Mouse (Mus musculus): ENCODE measurements around the gene Rcan2. TPM values are rescaled to one million over a fixed set of nuclear protein-coding genes. Genes with fewer than 3 reads are reported as not detected.
A peak's percentile ranks its signal among the peaks of the same experiment; 100 is the strongest.

Gene Rcan2
- polyA plus RNA-seq, 1 experiment from 2014 or later, result 24.5 TPM

- peaks cover 26% of the 10 kb centered on the region for H3K4me1 ChIP-seq
- WGBS, result 83% methylated on average over 5 of the region's 5 CpGs
- H3K9me3 ChIP-seq (replicated peaks), result no peaks in the 10 kb centered on the region
- H3K27me3 ChIP-seq, result no peaks in the 10 kb centered on the region
- no peak overlapping the region for H3K4me2 ChIP-seq
- no peak overlapping the region for H3K9ac ChIP-seq
- no peak overlapping the region for H3K27ac ChIP-seq
- no peaks in the 10 kb centered on the region for H3K36me3 ChIP-seq (ENCODE audit: poor library complexity, severe bottlenecking)
- no peak overlapping the region for H3K4me3 ChIP-seq
- ATAC-seq, result no peak
Measured at GRCm38 (mm10) chr17:44029616-44030015, 228.5 kb downstream of the Rcan2 start.

- WGBS, result 18% methylated on average over 3 of the region's 3 CpGs
- Histone ChIP-seq H3K36me3 (ENCODE audit: poor library complexity, severe bottlenecking) (no peaks in the 10 kb centered on the region), H3K4me2 (no peak overlapping the region), H3K4me3 (no peak overlapping the region), H3K4me1 (peaks cover 20% of the 10 kb centered on the region), H3K9ac (no peak overlapping the region), H3K27ac (peak overlapping the region; percentile 51; the same call in 1 of the 2 replicates), H3K9me3 (replicated peaks) (no peaks in the 10 kb centered on the region), H3K27me3 (no peaks in the 10 kb centered on the region)
- ATAC-seq, result no peak; the same call in 1 of the 2 replicates
Measured at GRCm38 (mm10) chr17:44030776-44031587, 229.8 kb downstream of the Rcan2 start.

- H3K9ac ChIP-seq, result no peak overlapping the region
- ATAC-seq, result no peak
- peaks cover 11% of the 10 kb centered on the region for H3K4me1 ChIP-seq
- no peaks in the 10 kb centered on the region for H3K27me3 ChIP-seq
- H3K27ac ChIP-seq, result no peak overlapping the region
- WGBS, result 100% methylated on average over 1 of the region's 1 CpGs
- no peaks in the 10 kb centered on the region for H3K36me3 ChIP-seq (ENCODE audit: poor library complexity, severe bottlenecking)
- no peak overlapping the region for H3K4me3 ChIP-seq
- H3K9me3 ChIP-seq (replicated peaks), result no peaks in the 10 kb centered on the region
- no peak overlapping the region for H3K4me2 ChIP-seq
Measured at GRCm38 (mm10) chr17:44035005-44035404, 233.9 kb downstream of the Rcan2 start.

- 65% methylated on average over 9 of the region's 9 CpGs for WGBS
- Histone ChIP-seq H3K27ac (no peak overlapping the region), H3K36me3 (ENCODE audit: poor library complexity, severe bottlenecking) (no peaks in the 10 kb centered on the region), H3K27me3 (no peaks in the 10 kb centered on the region), H3K4me3 (no peak overlapping the region), H3K4me1 (no peaks in the 10 kb centered on the region), H3K9ac (no peak overlapping the region), H3K4me2 (no peak overlapping the region), H3K9me3 (replicated peaks) (no peaks in the 10 kb centered on the region)
- ATAC-seq, result peak; percentile 48
Measured at GRCm38 (mm10) chr17:44038656-44039055, 237.5 kb downstream of the Rcan2 start.

- Histone ChIP-seq H3K4me2 (no peak overlapping the region), H3K36me3 (ENCODE audit: poor library complexity, severe bottlenecking) (no peaks in the 10 kb centered on the region), H3K9me3 (replicated peaks) (no peaks in the 10 kb centered on the region), H3K4me1 (no peaks in the 10 kb centered on the region), H3K27ac (no peak overlapping the region), H3K27me3 (no peaks in the 10 kb centered on the region), H3K9ac (no peak overlapping the region), H3K4me3 (no peak overlapping the region)
- no peak for ATAC-seq
- WGBS, result 89% methylated on average over 2 of the region's 2 CpGs
Measured at GRCm38 (mm10) chr17:44040449-44040848, 239.3 kb downstream of the Rcan2 start.

GRCm38 (mm10) chr17:44042301-44042700 lies 241.2 kb downstream of the Rcan2 start:
- Histone ChIP-seq H3K9ac (no peak overlapping the region), H3K27ac (no peak overlapping the region), H3K9me3 (replicated peaks) (no peaks in the 10 kb centered on the region), H3K27me3 (no peaks in the 10 kb centered on the region), H3K4me1 (no peaks in the 10 kb centered on the region), H3K36me3 (ENCODE audit: poor library complexity, severe bottlenecking) (no peaks in the 10 kb centered on the region), H3K4me3 (no peak overlapping the region), H3K4me2 (no peak overlapping the region)
- ATAC-seq, result no peak
- 68% methylated on average over 2 of the region's 2 CpGs for WGBS

- H3K36me3 ChIP-seq (ENCODE audit: poor library complexity, severe bottlenecking), result no peaks in the 10 kb centered on the region
- H3K4me2 ChIP-seq, result no peak overlapping the region
- no peak overlapping the region for H3K9ac ChIP-seq
- WGBS, result 88% methylated on average over 8 of the region's 8 CpGs
- H3K27me3 ChIP-seq, result no peaks in the 10 kb centered on the region
- H3K4me3 ChIP-seq, result no peak overlapping the region
- H3K27ac ChIP-seq, result no peak overlapping the region
- no peak for ATAC-seq
- no peaks in the 10 kb centered on the region for H3K4me1 ChIP-seq
- no peaks in the 10 kb centered on the region for H3K9me3 ChIP-seq (replicated peaks)
Measured at GRCm38 (mm10) chr17:44042861-44043260, 241.7 kb downstream of the Rcan2 start.

- no peak for ATAC-seq
- H3K4me1 ChIP-seq, result no peaks in the 10 kb centered on the region
- H3K9me3 ChIP-seq (replicated peaks), result no peaks in the 10 kb centered on the region
- H3K9ac ChIP-seq, result no peak overlapping the region
- no peaks in the 10 kb centered on the region for H3K36me3 ChIP-seq (ENCODE audit: poor library complexity, severe bottlenecking)
- no peak overlapping the region for H3K4me3 ChIP-seq
- 87% methylated on average over 4 of the region's 4 CpGs for WGBS
- no peak overlapping the region for H3K4me2 ChIP-seq
- H3K27me3 ChIP-seq, result no peaks in the 10 kb centered on the region
- H3K27ac ChIP-seq, result no peak overlapping the region
Measured at GRCm38 (mm10) chr17:44053427-44053826, 252.3 kb downstream of the Rcan2 start.

GRCm38 (mm10) chr17:44057123-44057522 lies 256.0 kb downstream of the Rcan2 start:
- H3K36me3 ChIP-seq (ENCODE audit: poor library complexity, severe bottlenecking), result no peaks in the 10 kb centered on the region
- H3K4me2 ChIP-seq, result no peak overlapping the region
- H3K9ac ChIP-seq, result no peak overlapping the region
- no peak overlapping the region for H3K4me3 ChIP-seq
- no peaks in the 10 kb centered on the region for H3K27me3 ChIP-seq
- H3K4me1 ChIP-seq, result no peaks in the 10 kb centered on the region
- WGBS, result 97% methylated on average over 1 of the region's 1 CpGs
- no peaks in the 10 kb centered on the region for H3K9me3 ChIP-seq (replicated peaks)
- H3K27ac ChIP-seq, result no peak overlapping the region
- ATAC-seq, result no peak

- no peak for ATAC-seq
- H3K4me1 ChIP-seq, result no peaks in the 10 kb centered on the region
- no peak overlapping the region for H3K4me2 ChIP-seq
Measured at GRCm38 (mm10) chr17:44058145-44058544, 257.0 kb downstream of the Rcan2 start.

GRCm38 (mm10) chr17:44060781-44061180 lies 259.6 kb downstream of the Rcan2 start:
- Histone ChIP-seq H3K36me3 (ENCODE audit: poor library complexity, severe bottlenecking) (no peaks in the 10 kb centered on the region), H3K4me1 (no peaks in the 10 kb centered on the region), H3K9ac (no peak overlapping the region), H3K4me3 (no peak overlapping the region), H3K9me3 (replicated peaks) (no peaks in the 10 kb centered on the region), H3K27ac (no peak overlapping the region), H3K4me2 (no peak overlapping the region), H3K27me3 (no peaks in the 10 kb centered on the region)
- WGBS, result 100% methylated on average over 1 of the region's 1 CpGs
- no peak for ATAC-seq

More at GRCm38 (mm10) chr17:44058145-44058544, 257.0 kb downstream of the Rcan2 start:
- H3K9ac ChIP-seq, result no peak overlapping the region
- H3K9me3 ChIP-seq (replicated peaks), result no peaks in the 10 kb centered on the region
- H3K27ac ChIP-seq, result no peak overlapping the region
- no peak overlapping the region for H3K4me3 ChIP-seq
- no peaks in the 10 kb centered on the region for H3K27me3 ChIP-seq
- no peaks in the 10 kb centered on the region for H3K36me3 ChIP-seq (ENCODE audit: poor library complexity, severe bottlenecking)

- Histone ChIP-seq H3K4me3 (no peak overlapping the region), H3K9ac (no peak overlapping the region), H3K36me3 (ENCODE audit: poor library complexity, severe bottlenecking) (no peaks in the 10 kb centered on the region), H3K4me1 (no peaks in the 10 kb centered on the region), H3K27ac (no peak overlapping the region), H3K27me3 (no peaks in the 10 kb centered on the region), H3K9me3 (replicated peaks) (no peaks in the 10 kb centered on the region), H3K4me2 (no peak overlapping the region)
- WGBS, result 81% methylated on average over 5 of the region's 5 CpGs
- no peak for ATAC-seq
Measured at GRCm38 (mm10) chr17:44061289-44061890, 260.2 kb downstream of the Rcan2 start.
